Mouse (Mus musculus): ENCODE measurements at regions not wholly inside any gene's neighbourhood (a gene's known extent, or its start where the extent isn't known, plus 50 kb on each side); places are given as distances from the start of the nearest gene placed in this dataset.

GRCm38 (mm10) chr13:25750460-25751408 is 480.4 kb upstream of the Nrsn1 start:
- TF ChIP-seq CTCF (IDR thresholded peaks at IDR 0.05; ENCODE audit: insufficient read depth, low read length) (no peak), POLR2A (IDR thresholded peaks at IDR 0.05; ENCODE audit: borderline replicate concordance, extremely low read depth, low read depth, low read length) (no peak)

Measured in lung, adult 2 months (tissue).